Mouse (Mus musculus) urinary bladder, adult 2 months (tissue): ENCODE data around the gene Camkmt. TPM values are rescaled to one million over a fixed set of nuclear protein-coding genes. Genes with fewer than 3 reads are reported as not detected.

Experiments
- DNase-seq: peaks from one replicate; pipeline ENCODE4 v3.0.0; 2022; ENCODE audit warnings: low spot score
- polyA plus RNA-seq: library from polyadenylated mRNA; depleted of rRNA; stranded (reverse); fragments of >200 nt; gene quantifications from 2 replicates; pipeline ENCODE4 v1.2.3, GENCODE M21; 2012

The Camkmt gene
- polyA plus RNA-seq, 1 experiment, result 2.7 TPM

- DNase-seq, result no peak
These were observed 373.4 kb downstream of the Camkmt start for GRCm38 (mm10) chr17:85463497-85464392.

GRCm38 (mm10) chr17:85464466-85465411 is 374.4 kb downstream of the Camkmt start:
- DNase-seq, result no peak

GRCm38 (mm10) chr17:85469776-85470175 is 379.4 kb downstream of the Camkmt start:
- no peak for DNase-seq

GRCm38 (mm10) chr17:85472687-85473202 is 382.4 kb downstream of the Camkmt start:
- DNase-seq, result no peak

GRCm38 (mm10) chr17:85473217-85473616 is 382.9 kb downstream of the Camkmt start:
- DNase-seq, result no peak

- no peak for DNase-seq
These were observed 383.5 kb downstream of the Camkmt start for GRCm38 (mm10) chr17:85473881-85474280.

- DNase-seq, result no peak
These were observed 390.9 kb downstream of the Camkmt start for GRCm38 (mm10) chr17:85481241-85481640.

- no peak for DNase-seq
These were observed 392.7 kb downstream of the Camkmt start for GRCm38 (mm10) chr17:85483086-85483485.

- no peak for DNase-seq
These were observed 393.7 kb downstream of the Camkmt start for GRCm38 (mm10) chr17:85484015-85484414.

- no peak for DNase-seq
These were observed 394.2 kb downstream of the Camkmt start for GRCm38 (mm10) chr17:85484526-85484925.

- DNase-seq, result no peak
These were observed 395.0 kb downstream of the Camkmt start for GRCm38 (mm10) chr17:85485065-85485945.

GRCm38 (mm10) chr17:85485946-85486533 is 395.7 kb downstream of the Camkmt start:
- DNase-seq, result no peak

GRCm38 (mm10) chr17:85486585-85487480 is 396.5 kb downstream of the Camkmt start:
- DNase-seq, result no peak

- no peak for DNase-seq
These were observed 397.2 kb downstream of the Camkmt start for GRCm38 (mm10) chr17:85487531-85487930.

GRCm38 (mm10) chr17:85488601-85489487 is 398.5 kb downstream of the Camkmt start:
- no peak for DNase-seq

GRCm38 (mm10) chr17:85489488-85489980 is 399.2 kb downstream of the Camkmt start:
- DNase-seq, result no peak

- no peak for DNase-seq
These were observed 401.1 kb downstream of the Camkmt start for GRCm38 (mm10) chr17:85491491-85491890.

- DNase-seq, result no peak
These were observed 403.2 kb downstream of the Camkmt start for GRCm38 (mm10) chr17:85493521-85493920.
